25 mouse cellular contexts compared by ENCODE assay signal in genomic region chr17:12381579-12381978, GRCm38 (mm10). TPM values are rescaled to one million over a fixed set of nuclear protein-coding genes. Genes with fewer than 3 reads are reported as not detected.
DNase-seq lines count a peak whose midpoint lies in the region; ATAC-seq and TF ChIP-seq lines count a peak whose summit lies in the region.
"Had no signal": no experiment of that assay in that cellular context is flagged by ENCODE, and none has a peak within 500 bp of the region (broad histone marks: within the 10 kb centered on the region; RNA-seq: fewer than 3 reads in every experiment).

No protein-coding gene starts in this region.

- H3K9ac ChIP-seq in intestine, embryonic 15.5 days = no peak overlapping the region
- no peak overlapping the region for H3K9ac ChIP-seq in intestine, postnatal 0 days (ENCODE audit: low read depth, low read length)
- H3K9ac ChIP-seq in liver, embryonic 15.5 days = no peak overlapping the region
- no peak overlapping the region for H3K9ac ChIP-seq in liver, embryonic 12.5 days
- H3K9ac ChIP-seq in stomach, embryonic 15.5 days = no peak overlapping the region
- no peak overlapping the region for H3K9ac ChIP-seq in stomach, postnatal 0 days (ENCODE audit: low read length)
- H3K9ac ChIP-seq: embryonic facial prominence, embryonic 12.5 days; forebrain, embryonic 13.5 days had no signal

- H3K4me2 ChIP-seq in intestine, embryonic 15.5 days (replicated peaks) = no peak overlapping the region
- H3K4me2 ChIP-seq in intestine, postnatal 0 days (replicated peaks; ENCODE audit: low read depth) = no peak overlapping the region; the same call in 1 of the 2 replicates
- H3K4me2 ChIP-seq in liver, embryonic 15.5 days = peak overlapping the region; percentile 34
- no peak overlapping the region for H3K4me2 ChIP-seq in liver, embryonic 12.5 days
- no peak overlapping the region for H3K4me2 ChIP-seq in stomach, embryonic 15.5 days
- H3K4me2 ChIP-seq in stomach, postnatal 0 days (replicated peaks; ENCODE audit: low read depth) = no peak overlapping the region
- H3K4me2 ChIP-seq: embryonic facial prominence, embryonic 12.5 days; forebrain, embryonic 13.5 days had no signal

- no peaks in the 10 kb centered on the region for H3K27me3 ChIP-seq in intestine, embryonic 15.5 days (replicated peaks)
- no peaks in the 10 kb centered on the region for H3K27me3 ChIP-seq in intestine, postnatal 0 days (replicated peaks; ENCODE audit: control insufficient read depth, insufficient read depth, low read length)
- no peaks in the 10 kb centered on the region for H3K27me3 ChIP-seq in liver, embryonic 15.5 days
- peaks cover 17% of the 10 kb centered on the region; the same call in 1 of the 2 replicates for H3K27me3 ChIP-seq in liver, embryonic 12.5 days (replicated peaks)
- H3K27me3 ChIP-seq in stomach, embryonic 15.5 days (replicated peaks) = no peaks in the 10 kb centered on the region
- H3K27me3 ChIP-seq in stomach, postnatal 0 days (ENCODE audit: control insufficient read depth, insufficient read depth, low read length) = no peaks in the 10 kb centered on the region
- H3K27me3 ChIP-seq: embryonic facial prominence, embryonic 12.5 days; forebrain, embryonic 13.5 days had no signal

- no peak for TF ChIP-seq CTCF in intestine, postnatal 0 days (IDR thresholded peaks at IDR 0.05; ENCODE audit: low read depth)
- no peak for TF ChIP-seq CTCF in stomach, postnatal 0 days (IDR thresholded peaks at IDR 0.05; ENCODE audit: low read depth)
- no peak for TF ChIP-seq CTCF in left cerebral cortex, adult 2 months (IDR thresholded peaks at IDR 0.05)

- H3K9me3 ChIP-seq in intestine, embryonic 15.5 days = no peaks in the 10 kb centered on the region
- no peaks in the 10 kb centered on the region for H3K9me3 ChIP-seq in intestine, postnatal 0 days (ENCODE audit: control insufficient read depth)
- H3K9me3 ChIP-seq in liver, embryonic 15.5 days (replicated peaks) = no peaks in the 10 kb centered on the region
- no peaks in the 10 kb centered on the region for H3K9me3 ChIP-seq in liver, embryonic 12.5 days (replicated peaks)
- H3K9me3 ChIP-seq in stomach, embryonic 15.5 days = no peaks in the 10 kb centered on the region
- H3K9me3 ChIP-seq in stomach, postnatal 0 days (ENCODE audit: control insufficient read depth, low read length) = no peaks in the 10 kb centered on the region
- H3K9me3 ChIP-seq: embryonic facial prominence, embryonic 10.5 days; embryonic facial prominence, embryonic 12.5 days; forebrain, embryonic 13.5 days; G1E had no signal

- no peak for TF ChIP-seq EP300 in stomach, postnatal 0 days (optimal IDR thresholded peaks at IDR 0.05)

- H3K4me1 ChIP-seq in intestine, embryonic 15.5 days (replicated peaks) = no peaks in the 10 kb centered on the region
- no peaks in the 10 kb centered on the region for H3K4me1 ChIP-seq in intestine, postnatal 0 days (replicated peaks; ENCODE audit: control insufficient read depth, insufficient read depth, low read length)
- H3K4me1 ChIP-seq in liver, embryonic 15.5 days (replicated peaks) = peaks cover 8% of the 10 kb centered on the region; the same call in 1 of the 2 replicates
- no peaks in the 10 kb centered on the region; the same call in 1 of the 2 replicates for H3K4me1 ChIP-seq in liver, embryonic 12.5 days
- H3K4me1 ChIP-seq in stomach, embryonic 15.5 days = no peaks in the 10 kb centered on the region
- H3K4me1 ChIP-seq in stomach, postnatal 0 days (replicated peaks; ENCODE audit: control insufficient read depth, insufficient read depth) = no peaks in the 10 kb centered on the region
- H3K4me1 ChIP-seq: embryonic facial prominence, embryonic 12.5 days; forebrain, embryonic 13.5 days had no signal

- intact Hi-C loops in left cerebral cortex, adult 2 months (cut with DNase I) = no loop called here

- peak; percentile 62 for ATAC-seq in intestine, embryonic 15.5 days
- ATAC-seq in intestine, postnatal 0 days = no peak
- ATAC-seq in liver, embryonic 15.5 days (ENCODE audit: insufficient read depth) = no peak
- no peak for ATAC-seq in liver, embryonic 12.5 days
- ATAC-seq in stomach, embryonic 15.5 days (ENCODE audit: insufficient read depth, low FRiP score, low read depth) = 0 out of 2 replicates have a peak, but pooled peaks have one; percentile 40
- ATAC-seq in stomach, postnatal 0 days (ENCODE audit: low FRiP score, low TSS enrichment) = no peak
- ATAC-seq: activated CD4-positive, CD25-positive, alpha-beta regulatory T cell, adult 4 months; CD4-positive, CD25-positive, alpha-beta regulatory T cell, adult 4 months; forebrain, embryonic 13.5 days; Patski had no signal

- no peak overlapping the region for H3K27ac ChIP-seq in intestine, embryonic 15.5 days
- no peak overlapping the region for H3K27ac ChIP-seq in intestine, postnatal 0 days (ENCODE audit: low read depth, low read length)
- no peak overlapping the region for H3K27ac ChIP-seq in liver, embryonic 15.5 days (replicated peaks)
- H3K27ac ChIP-seq in liver, embryonic 12.5 days = no peak overlapping the region
- no peak overlapping the region for H3K27ac ChIP-seq in stomach, embryonic 15.5 days
- no peak overlapping the region for H3K27ac ChIP-seq in stomach, postnatal 0 days (replicated peaks)
- H3K27ac ChIP-seq in left cerebral cortex, adult 2 months = no peak overlapping the region
- H3K27ac ChIP-seq: embryonic facial prominence, embryonic 10.5 days; embryonic facial prominence, embryonic 12.5 days; forebrain, embryonic 13.5 days had no signal

- no peaks in the 10 kb centered on the region for H3K36me3 ChIP-seq in intestine, embryonic 15.5 days
- H3K36me3 ChIP-seq in intestine, postnatal 0 days (ENCODE audit: control insufficient read depth, insufficient read depth) = no peaks in the 10 kb centered on the region
- H3K36me3 ChIP-seq in liver, embryonic 15.5 days (replicated peaks) = no peaks in the 10 kb centered on the region
- no peaks in the 10 kb centered on the region for H3K36me3 ChIP-seq in liver, embryonic 12.5 days
- no peaks in the 10 kb centered on the region for H3K36me3 ChIP-seq in stomach, embryonic 15.5 days
- H3K36me3 ChIP-seq in stomach, postnatal 0 days (ENCODE audit: control insufficient read depth, insufficient read depth, low read length) = no peaks in the 10 kb centered on the region
- H3K36me3 ChIP-seq: embryonic facial prominence, embryonic 10.5 days; embryonic facial prominence, embryonic 12.5 days; G1E had no signal

- no peak overlapping the region for H3K4me3 ChIP-seq in intestine, embryonic 15.5 days (replicated peaks)
- no peak overlapping the region for H3K4me3 ChIP-seq in intestine, postnatal 0 days (ENCODE audit: low read depth, low read length)
- no peak overlapping the region for H3K4me3 ChIP-seq in liver, embryonic 15.5 days (replicated peaks)
- no peak overlapping the region for H3K4me3 ChIP-seq in liver, embryonic 12.5 days
- no peak overlapping the region for H3K4me3 ChIP-seq in stomach, embryonic 15.5 days (replicated peaks)
- H3K4me3 ChIP-seq in stomach, postnatal 0 days (ENCODE audit: low read depth, low read length) = no peak overlapping the region
- H3K4me3 ChIP-seq in left cerebral cortex, adult 2 months = no peak overlapping the region
- H3K4me3 ChIP-seq: embryonic facial prominence, embryonic 10.5 days; embryonic facial prominence, embryonic 12.5 days; forebrain, embryonic 13.5 days had no signal

- DNase-seq in stomach, postnatal 0 days (ENCODE audit: low spot score) = no peak
- no peak for DNase-seq in left cerebral cortex, adult 2 months (ENCODE audit: extremely low spot score in 1 of 2, low spot score in 2 of 2)
- DNase-seq: adrenal gland, adult 8-10 months; adrenal gland, postnatal 14 days; adrenal gland, postnatal 36 days; B cell, adult 2 months; cerebellum, adult 11-12 months; cerebellum, adult 2 months; cerebellum, adult 9-10 months; cerebellum, postnatal 10 days; cerebellum, postnatal 25 days had no signal

- 52% methylated on average over 2 of the region's 2 CpGs for WGBS in intestine, embryonic 15.5 days
- WGBS in intestine, postnatal 0 days = 49% methylated on average over 2 of the region's 2 CpGs
- WGBS in liver, embryonic 15.5 days (ENCODE audit: insufficient replicate concordance) = 37% methylated on average over 2 of the region's 2 CpGs
- WGBS in liver, embryonic 12.5 days (ENCODE audit: insufficient replicate concordance) = 54% methylated on average over 2 of the region's 2 CpGs
- 58% methylated on average over 2 of the region's 2 CpGs for WGBS in stomach, embryonic 15.5 days
- WGBS in stomach, postnatal 0 days = 42% methylated on average over 2 of the region's 2 CpGs

RNA-seq across cellular contexts. Expression of gene Plg, which starts 3.2 kb away (rescaled TPM):
- 3.7 and 4.9 TPM in 2 replicates for polyA plus RNA-seq in intestine, embryonic 15.5 days (2015; fragmentation: Nextera tagmentation; extraction: Ambion mirVana)
- polyA plus RNA-seq in intestine, postnatal 0 days (2015; fragmentation: Nextera tagmentation; extraction: Ambion mirVana) = 0.10 and 0.13 TPM in 2 replicates
- 355 and 417 TPM in 2 replicates for polyA plus RNA-seq in liver, embryonic 15.5 days (2015; fragmentation: Nextera tagmentation; extraction: Ambion mirVana)
- polyA plus RNA-seq in liver, embryonic 12.5 days (2016; fragmentation: Nextera tagmentation; extraction: Ambion mirVana) = 139 and 140 TPM in 2 replicates
- 7.3 and 16.8 TPM in 2 replicates for polyA plus RNA-seq in stomach, embryonic 15.5 days (2015; fragmentation: Nextera tagmentation; extraction: Ambion mirVana)
- polyA plus RNA-seq in stomach, postnatal 0 days (2015; fragmentation: Nextera tagmentation; extraction: Ambion mirVana) = 0.95 and 2.5 TPM in 2 replicates
- total RNA-seq in left cerebral cortex, adult 2 months (2021) = under 1 TPM in 1 of 2 experiments, not detected in 1; 0.11 TPM
- total RNA-seq: CH12.LX, G1E had no signal
- polyA plus RNA-seq: activated CD4-positive, CD25-positive, alpha-beta regulatory T cell, adult 4 months; CD4-positive, CD25-positive, alpha-beta regulatory T cell, adult 4 months; embryonic facial prominence, embryonic 10.5 days; embryonic facial prominence, embryonic 14.5 days; G1E had no signal

Comparison
In these comparisons a context has a peak if more than half of its experiments do, and no peak if none do; other contexts are left out.
1. ATAC-seq: peak in intestine, embryonic 15.5 days (single experiment) and stomach, embryonic 15.5 days (single experiment); none in intestine, postnatal 0 days (single experiment), liver, embryonic 15.5 days (single experiment), liver, embryonic 12.5 days (single experiment) and stomach, postnatal 0 days (single experiment).